Mouse (Mus musculus) frontal cortex, postnatal 10 days (tissue): ENCODE measurements at regions not wholly inside any gene's neighbourhood (a gene's known extent, or its start where the extent isn't known, plus 50 kb on each side); places are given as distances from the start of the nearest gene placed in this dataset.
A peak's percentile ranks its signal among the peaks of the same experiment; 100 is the strongest.

Experiments
- DNase-seq, 2 experiments: peaks; one replicate each; pipeline ENCODE4 v3.0.0; 2022; ENCODE audit warnings: low spot score in 2 of 2, mixed read lengths in 1 of 2

GRCm38 (mm10) chr14:90600554-90600953 is 2129.4 kb upstream of the Pcdh20 start:
- DNase-seq: peak; percentile 7 to 11
